Mouse (Mus musculus): ENCODE results near the gene Ampd1.

- no peak for TF ChIP-seq CTCF (IDR thresholded peaks at IDR 0.05; ENCODE audit: borderline replicate concordance, insufficient read depth, low read length)
- TF ChIP-seq POLR2A (IDR thresholded peaks at IDR 0.05; ENCODE audit: low read depth, low read length) = no peak
These were observed 53.9 kb downstream of the Ampd1 start for GRCm38 (mm10) chr3:103127721-103128120.
